Mouse (Mus musculus) MN1 (cell line): Measurements from ENCODE around the gene Ski.
A peak's percentile ranks its signal among the peaks of the same experiment; 100 is the strongest.
"Not testable (repeated sequence)": the region's sequence is repeated elsewhere in the genome, so short reads cannot be mapped to it uniquely, and the experiment has no call there.

Experiments
- DNase-seq: peaks from one replicate; pipeline ENCODE4 v3.0.0-alpha.2; 2016; ENCODE audit warnings: low spot score

Gene Ski

GRCm38 (mm10) chr4:155222552-155222840 is at the start of gene Ski:
Gene Ski, minus strand, starts transcription at chr4:155222592.
- DNase-seq, result no peak

GRCm38 (mm10) chr4:155268382-155268781 is 46.0 kb upstream of the Ski start:
- DNase-seq, result peak; percentile 75

- DNase-seq, result no peak
Measured at GRCm38 (mm10) chr4:155267639-155268175, 45.3 kb upstream of the Ski start.

GRCm38 (mm10) chr4:155267047-155267543 is 44.7 kb upstream of the Ski start:
- no peak for DNase-seq

GRCm38 (mm10) chr4:155264521-155265321 is 42.3 kb upstream of the Ski start:
- DNase-seq, result no peak

- no peak for DNase-seq
Measured at GRCm38 (mm10) chr4:155252253-155252652, 29.9 kb upstream of the Ski start.

GRCm38 (mm10) chr4:155251147-155251546 is 28.8 kb upstream of the Ski start:
- DNase-seq, result no peak

- peak; percentile 28 for DNase-seq
Measured at GRCm38 (mm10) chr4:155250361-155251117, 28.1 kb upstream of the Ski start.

GRCm38 (mm10) chr4:155249648-155250351 is 27.4 kb upstream of the Ski start, which contains the start of gene Faap20:
Gene Faap20, plus strand, starts transcription at chr4:155249802.
- peak; percentile 85 for DNase-seq

- DNase-seq, result peak; percentile 98
Measured at GRCm38 (mm10) chr4:155249257-155249647, 26.9 kb upstream of the Ski start.

GRCm38 (mm10) chr4:155248054-155248453 is 25.7 kb upstream of the Ski start:
- not testable (repeated sequence) for DNase-seq

GRCm38 (mm10) chr4:155246691-155247105 is 24.3 kb upstream of the Ski start:
- peak; percentile 33 for DNase-seq

GRCm38 (mm10) chr4:155245770-155246492 is 23.5 kb upstream of the Ski start:
- DNase-seq, result no peak

GRCm38 (mm10) chr4:155243233-155243632 is 20.8 kb upstream of the Ski start:
- DNase-seq, result no peak

- no peak for DNase-seq
Measured at GRCm38 (mm10) chr4:155242292-155242691, 19.9 kb upstream of the Ski start.

GRCm38 (mm10) chr4:155241789-155242188 is 19.4 kb upstream of the Ski start:
- no peak for DNase-seq

- DNase-seq, result no peak
Measured at GRCm38 (mm10) chr4:155239494-155239893, 17.1 kb upstream of the Ski start.

- DNase-seq, result no peak
Measured at GRCm38 (mm10) chr4:155238276-155238675, 15.9 kb upstream of the Ski start.

GRCm38 (mm10) chr4:155236737-155237385 is 14.5 kb upstream of the Ski start:
- no peak for DNase-seq

- peak; percentile 94 for DNase-seq
Measured at GRCm38 (mm10) chr4:155235311-155236119, 13.1 kb upstream of the Ski start.
